Mouse (Mus musculus): ENCODE measurements around the gene Zbtb16. TPM values are rescaled to one million over a fixed set of nuclear protein-coding genes. Genes with fewer than 3 reads are reported as not detected.

Zbtb16 gene
- polyA plus RNA-seq, 1 experiment from 2014 or later = 0.28 TPM

- Histone ChIP-seq H3K27me3 (ENCODE audit: insufficient read depth, low read length) (peaks cover 33% of the 10 kb centered on the region), H3K27ac (no peak overlapping the region), H3K9ac (ENCODE audit: low read depth, low read length) (no peak overlapping the region), H3K4me1 (replicated peaks; ENCODE audit: insufficient read depth, low read length) (peaks cover 10% of the 10 kb centered on the region; the same call in 1 of the 2 replicates), H3K9me3 (replicated peaks; ENCODE audit: low read length) (no peaks in the 10 kb centered on the region), H3K4me3 (replicated peaks; ENCODE audit: low read depth, low read length) (no peak overlapping the region), H3K36me3 (ENCODE audit: insufficient read depth, low read length) (no peaks in the 10 kb centered on the region), H3K4me2 (ENCODE audit: low read length) (no peak overlapping the region)
- no peak for ATAC-seq (replicated peaks; ENCODE audit: low FRiP score, low read depth)
- TF ChIP-seq CTCF (IDR thresholded peaks at IDR 0.05; ENCODE audit: low read depth) = no peak
- WGBS = 86% methylated on average over 23 of the region's 23 CpGs
- no peak for DNase-seq (ENCODE audit: low spot score)
These were observed 4.2 kb downstream of the Zbtb16 start for GRCm38 (mm10) chr9:48831560-48832460.

- H3K36me3 ChIP-seq (ENCODE audit: insufficient read depth, low read length) = no peaks in the 10 kb centered on the region
- 79% methylated on average over 7 of the region's 7 CpGs for WGBS
- H3K9me3 ChIP-seq (replicated peaks; ENCODE audit: low read length) = no peaks in the 10 kb centered on the region
These were observed 7.2 kb downstream of the Zbtb16 start for GRCm38 (mm10) chr9:48828839-48829238.

GRCm38 (mm10) chr9:48826377-48826889, 9.6 kb downstream of the Zbtb16 start:
- TF ChIP-seq CTCF (IDR thresholded peaks at IDR 0.05; ENCODE audit: low read depth) = no peak

More at GRCm38 (mm10) chr9:48828839-48829238, 7.2 kb downstream of the Zbtb16 start:
- Histone ChIP-seq H3K27ac (no peak overlapping the region), H3K4me1 (replicated peaks; ENCODE audit: insufficient read depth, low read length) (no peaks in the 10 kb centered on the region), H3K27me3 (ENCODE audit: insufficient read depth, low read length) (peaks cover 19% of the 10 kb centered on the region), H3K4me3 (replicated peaks; ENCODE audit: low read depth, low read length) (no peak overlapping the region), H3K4me2 (ENCODE audit: low read length) (no peak overlapping the region), H3K9ac (ENCODE audit: low read depth, low read length) (no peak overlapping the region)
- DNase-seq (ENCODE audit: low spot score) = no peak
- no peak for ATAC-seq (replicated peaks; ENCODE audit: low FRiP score, low read depth)
- TF ChIP-seq CTCF (IDR thresholded peaks at IDR 0.05; ENCODE audit: low read depth) = no peak

GRCm38 (mm10) chr9:48824533-48825130, 11.4 kb downstream of the Zbtb16 start:
- TF ChIP-seq CTCF (IDR thresholded peaks at IDR 0.05; ENCODE audit: low read depth) = no peak
- Histone ChIP-seq H3K4me1 (replicated peaks; ENCODE audit: insufficient read depth, low read length) (no peaks in the 10 kb centered on the region), H3K9me3 (replicated peaks; ENCODE audit: low read length) (no peaks in the 10 kb centered on the region), H3K4me3 (replicated peaks; ENCODE audit: low read depth, low read length) (no peak overlapping the region), H3K27ac (no peak overlapping the region), H3K9ac (ENCODE audit: low read depth, low read length) (no peak overlapping the region), H3K27me3 (ENCODE audit: insufficient read depth, low read length) (peaks cover 9% of the 10 kb centered on the region; the same call in 1 of the 2 replicates), H3K36me3 (ENCODE audit: insufficient read depth, low read length) (no peaks in the 10 kb centered on the region), H3K4me2 (ENCODE audit: low read length) (no peak overlapping the region)
- no peak for DNase-seq (ENCODE audit: low spot score)
- no peak for ATAC-seq (replicated peaks; ENCODE audit: low FRiP score, low read depth)
- 79% methylated on average over 12 of the region's 12 CpGs for WGBS

More at GRCm38 (mm10) chr9:48826377-48826889, 9.6 kb downstream of the Zbtb16 start:
- DNase-seq (ENCODE audit: low spot score) = no peak
- Histone ChIP-seq H3K4me1 (replicated peaks; ENCODE audit: insufficient read depth, low read length) (no peaks in the 10 kb centered on the region), H3K4me2 (ENCODE audit: low read length) (no peak overlapping the region), H3K4me3 (replicated peaks; ENCODE audit: low read depth, low read length) (no peak overlapping the region), H3K27ac (no peak overlapping the region), H3K9me3 (replicated peaks; ENCODE audit: low read length) (no peaks in the 10 kb centered on the region), H3K9ac (ENCODE audit: low read depth, low read length) (no peak overlapping the region), H3K36me3 (ENCODE audit: insufficient read depth, low read length) (no peaks in the 10 kb centered on the region), H3K27me3 (ENCODE audit: insufficient read depth, low read length) (peaks cover 9% of the 10 kb centered on the region; the same call in 1 of the 2 replicates)
- WGBS = 81% methylated on average over 7 of the region's 7 CpGs
- ATAC-seq (replicated peaks; ENCODE audit: low FRiP score, low read depth) = no peak

GRCm38 (mm10) chr9:48823851-48824250, 12.2 kb downstream of the Zbtb16 start:
- DNase-seq (ENCODE audit: low spot score) = no peak
- ATAC-seq (replicated peaks; ENCODE audit: low FRiP score, low read depth) = no peak
- H3K27me3 ChIP-seq (ENCODE audit: insufficient read depth, low read length) = peaks cover 9% of the 10 kb centered on the region; the same call in 1 of the 2 replicates
- H3K4me1 ChIP-seq (replicated peaks; ENCODE audit: insufficient read depth, low read length) = no peaks in the 10 kb centered on the region
- H3K4me3 ChIP-seq (replicated peaks; ENCODE audit: low read depth, low read length) = no peak overlapping the region
- no peak overlapping the region for H3K4me2 ChIP-seq (ENCODE audit: low read length)
- WGBS = 56% methylated on average over 6 of the region's 6 CpGs
- no peak overlapping the region for H3K27ac ChIP-seq
- no peaks in the 10 kb centered on the region for H3K9me3 ChIP-seq (replicated peaks; ENCODE audit: low read length)
- TF ChIP-seq CTCF (IDR thresholded peaks at IDR 0.05; ENCODE audit: low read depth) = no peak
- H3K9ac ChIP-seq (ENCODE audit: low read depth, low read length) = no peak overlapping the region
- H3K36me3 ChIP-seq (ENCODE audit: insufficient read depth, low read length) = no peaks in the 10 kb centered on the region

- Histone ChIP-seq H3K27ac (no peak overlapping the region), H3K36me3 (ENCODE audit: insufficient read depth, low read length) (no peaks in the 10 kb centered on the region), H3K4me1 (replicated peaks; ENCODE audit: insufficient read depth, low read length) (no peaks in the 10 kb centered on the region), H3K27me3 (ENCODE audit: insufficient read depth, low read length) (peaks cover 9% of the 10 kb centered on the region; the same call in 1 of the 2 replicates), H3K4me2 (ENCODE audit: low read length) (no peak overlapping the region), H3K4me3 (replicated peaks; ENCODE audit: low read depth, low read length) (no peak overlapping the region), H3K9me3 (replicated peaks; ENCODE audit: low read length) (no peaks in the 10 kb centered on the region), H3K9ac (ENCODE audit: low read depth, low read length) (no peak overlapping the region)
- ATAC-seq (replicated peaks; ENCODE audit: low FRiP score, low read depth) = 0 out of 2 replicates have a peak, but pooled peaks have one; percentile 17
- DNase-seq (ENCODE audit: low spot score) = no peak
- WGBS = 18% methylated on average over 7 of the region's 7 CpGs
- no peak for TF ChIP-seq CTCF (IDR thresholded peaks at IDR 0.05; ENCODE audit: low read depth)
These were observed 12.7 kb downstream of the Zbtb16 start for GRCm38 (mm10) chr9:48823319-48823705.

Data from kidney, postnatal 0 days (tissue).